Mouse (Mus musculus) left cerebral cortex, postnatal 10 days (tissue): Measurements from ENCODE around the gene Prrg2. TPM values are rescaled to one million over a fixed set of nuclear protein-coding genes. Genes with fewer than 3 reads are reported as not detected.
A peak's percentile ranks its signal among the peaks of the same experiment; 100 is the strongest.

Experiments used
- microRNA-seq: library from miRNA; unstranded; fragments of <30 nt; microRNA quantifications from one replicate; pipeline ENCODE4 v1.2.0, GENCODE M21; 2022
- total RNA-seq, 2 experiments: library from RNA; stranded (reverse); gene quantifications; 2 replicates each; pipeline ENCODE4 v1.2.3; 2021

The Prrg2 gene
- total RNA-seq, 2 experiments from 2014 or later = 5.3 to 9.0 TPM

Small RNA genes within 50 kb of the gene (microRNA-seq; reads per million reads assigned to microRNA genes)
- 5.2 reads per million, percentile 18 among the genes with 10 or more reads in this experiment for gene Mir7054

Other genes starting within 250 kb of the Prrg2 start
- gene Nup62, start 246.6 kb downstream of the Prrg2 start, total RNA-seq = 10 to 100 TPM; 39.8 to 42.9 TPM
- gene Il4i1, start 246.3 kb downstream of the Prrg2 start, total RNA-seq = 1 to 10 TPM; 1.1 to 2.7 TPM
- gene Atf5, start 246.0 kb downstream of the Prrg2 start, total RNA-seq = 10 to 100 TPM; 23.6 to 24.1 TPM
- gene Akt1s1, start 213.7 kb downstream of the Prrg2 start, total RNA-seq = 10 to 100 TPM; 69.6 to 74.9 TPM
- 10 to 100 TPM; 43.2 to 61.0 TPM for gene Tbc1d17, start 213.6 kb downstream of the Prrg2 start, total RNA-seq
- gene Pnkp, start 205.5 kb downstream of the Prrg2 start, total RNA-seq = 10 to 100 TPM; 28.1 to 31.1 TPM
- 100 to 1,000 TPM; 251 to 269 TPM for gene Ptov1, start 192.9 kb downstream of the Prrg2 start, total RNA-seq
- 100 to 1,000 TPM in 1 of 2 experiments, 10 to 100 TPM in 1; 98.0 to 110 TPM for gene Med25, start 170.0 kb downstream of the Prrg2 start, total RNA-seq
- gene Fuz, start 166.6 kb downstream of the Prrg2 start, total RNA-seq = 10 to 100 TPM; 17.8 to 19.0 TPM
- gene Ap2a1, start 133.2 kb downstream of the Prrg2 start, total RNA-seq = 100 to 1,000 TPM; 356 to 358 TPM
- 1 to 10 TPM; 1.0 to 1.7 TPM for gene Tsks, start 119.5 kb downstream of the Prrg2 start, total RNA-seq
- gene Cpt1c, start 87.8 kb downstream of the Prrg2 start, total RNA-seq = 10 to 100 TPM; 93.4 to 95.5 TPM
- 100 to 1,000 TPM; 253 to 257 TPM for gene Prmt1, start 76.1 kb downstream of the Prrg2 start, total RNA-seq
- gene Irf3, start 65.0 kb downstream of the Prrg2 start, total RNA-seq = 10 to 100 TPM; 25.5 to 32.2 TPM
- gene Bcl2l12, start 64.0 kb downstream of the Prrg2 start, total RNA-seq = 1 to 10 TPM; 3.8 to 5.1 TPM
- gene Scaf1, start 46.3 kb downstream of the Prrg2 start, total RNA-seq = 100 to 1,000 TPM; 156 to 160 TPM
- 1 to 10 TPM; 8.7 to 9.6 TPM for gene Rras, start 44.7 kb downstream of the Prrg2 start, total RNA-seq
- gene Prr12, start 9.8 kb downstream of the Prrg2 start, total RNA-seq = 10 to 100 TPM; 67.4 to 68.0 TPM
- 10 to 100 TPM; 50.1 to 52.3 TPM for gene Nosip, start 248 bp downstream of the Prrg2 start, total RNA-seq
- gene Rcn3, start 29.5 kb upstream of the Prrg2 start, total RNA-seq = 1 to 10 TPM; 6.4 to 7.5 TPM
- 10 to 100 TPM; 16.5 to 18.7 TPM for gene Fcgrt, start 41.2 kb upstream of the Prrg2 start, total RNA-seq
- 100 to 1,000 TPM; 482 to 530 TPM for gene Rps11, start 61.8 kb upstream of the Prrg2 start, total RNA-seq
- gene Rpl13a, start 66.1 kb upstream of the Prrg2 start, total RNA-seq = 100 to 1,000 TPM; 739 TPM
- gene Gm45713, start 73.6 kb upstream of the Prrg2 start, total RNA-seq = not detected
- 1 to 10 TPM; 2.7 to 3.3 TPM for gene Flt3l, start 73.8 kb upstream of the Prrg2 start, total RNA-seq
- gene Pih1d1, start 91.6 kb upstream of the Prrg2 start, total RNA-seq = 10 to 100 TPM; 60.0 to 66.7 TPM
- 10 to 100 TPM; 13.3 to 16.7 TPM for gene Aldh16a1, start 91.9 kb upstream of the Prrg2 start, total RNA-seq
- gene Slc17a7, start 101.3 kb upstream of the Prrg2 start, total RNA-seq = 1,000 to 10,000 TPM; 1,057 to 1,070 TPM
- gene Gfy, start 116.9 kb upstream of the Prrg2 start, total RNA-seq = under 1 TPM in 1 of 2 experiments, not detected in 1; 0.17 TPM
- not detected for gene Pth2, start 118.3 kb upstream of the Prrg2 start, total RNA-seq
- gene Ccdc155, start 142.2 kb upstream of the Prrg2 start, total RNA-seq = 1 to 10 TPM; 2.0 to 2.3 TPM
- 10 to 100 TPM; 16.3 to 18.7 TPM for gene Dkkl1, start 149.5 kb upstream of the Prrg2 start, total RNA-seq
- gene Tead2, start 153.1 kb upstream of the Prrg2 start, total RNA-seq = 1 to 10 TPM; 6.6 to 6.8 TPM
- 1 to 10 TPM; 4.1 to 4.3 TPM for gene Cd37, start 176.4 kb upstream of the Prrg2 start, total RNA-seq
- 1 to 10 TPM; 1.4 to 1.7 TPM for gene Slc6a16, start 178.4 kb upstream of the Prrg2 start, total RNA-seq
- under 1 TPM; 0.41 to 0.60 TPM for gene Slc6a21, start 214.8 kb upstream of the Prrg2 start, total RNA-seq